Mouse (Mus musculus) forebrain, postnatal 0 days (tissue): ENCODE measurements around the gene Hdhd3. TPM values are rescaled to one million over a fixed set of nuclear protein-coding genes. Genes with fewer than 3 reads are reported as not detected.

Experiments
- ATAC-seq: fragments of 200-750 bp; cut with Nextera tagmentation; 2 replicates; pipeline ENCODE4 v1.8.0; 2017; ENCODE audit warnings: mild to moderate bottlenecking, moderate library complexity
- DNase-seq: peaks from one replicate; pipeline ENCODE4 v3.0.0-alpha.2; 2015
- H3K27ac ChIP-seq: fragments of 300-500 bp; sonication (generic); 2 replicates; pipeline ENCODE4 v1.5.1; 2014; ENCODE audit warnings: low read depth, mild to moderate bottlenecking, antibody characterized with exemption, low read length, moderate library complexity, mixed read lengths
- H3K27me3 ChIP-seq: fragments of 300-500 bp; sonication (generic); 2 replicates; pipeline ENCODE4 v1.6.1; 2014; ENCODE audit warnings: mild to moderate bottlenecking, low read length, mixed read lengths; ENCODE audit not compliant: insufficient read depth
- H3K36me3 ChIP-seq: fragments of 300-500 bp; sonication (generic); 2 replicates; pipeline ENCODE4 v1.6.1; 2014; ENCODE audit warnings: mild to moderate bottlenecking, moderate library complexity; ENCODE audit not compliant: insufficient read depth
- H3K4me1 ChIP-seq: fragments of 300-500 bp; sonication (generic); 2 replicates; pipeline ENCODE4 v1.6.1; 2014; ENCODE audit warnings: antibody characterized with exemption; ENCODE audit not compliant: insufficient read depth
- H3K4me2 ChIP-seq: fragments of 300-500 bp; sonication (generic); 2 replicates; pipeline ENCODE4 v1.6.1; 2014; ENCODE audit warnings: low read depth, mild to moderate bottlenecking, moderate library complexity
- H3K4me3 ChIP-seq: fragments of 300-500 bp; sonication (generic); 2 replicates; pipeline ENCODE4 v1.5.1; 2014; ENCODE audit warnings: low read depth, low read length, mixed read lengths
- H3K9ac ChIP-seq: fragments of 300-500 bp; sonication (generic); 2 replicates; pipeline ENCODE4 v1.6.1; 2014; ENCODE audit warnings: mild to moderate bottlenecking
- H3K9me3 ChIP-seq: fragments of 300-500 bp; sonication (generic); 2 replicates; pipeline ENCODE4 v1.6.1; 2016; ENCODE audit warnings: low read length
- CTCF ChIP-seq: sonication (generic); IDR thresholded peaks from 2 replicates; pipeline ENCODE4 v1.5.1; 2016; ENCODE audit warnings: antibody characterized with exemption, control low read depth, low read depth
- whole genome bisulfite sequencing: fragments of 180-500 bp; shearing (Covaris S2); extraction: QIAGEN DNeasy Blood & Tissue Kit; methylation state at CpG from one replicate; pipeline ENCODE4 v1.1.7; 2014; 5-methylcytosine and 5-hydroxymethylcytosine counted together
- polyA plus RNA-seq: library from polyadenylated mRNA; unstranded; fragments of >200 nt; fragmentation: Nextera tagmentation; extraction: Ambion mirVana; gene quantifications from 2 replicates; pipeline ENCODE4 v1.2.1, GENCODE M21; 2015
- total RNA-seq: library from RNA; depleted of rRNA; stranded (reverse); fragments of >200 nt; gene quantifications from 2 replicates; pipeline ENCODE4 v1.2.3, GENCODE M21; 2014; rRNA removed

Hdhd3 gene
- total and polyA plus RNA-seq, 2 experiments from 2014 or later = 3.5 to 4.6 TPM

- no peak overlapping the region for H3K9ac ChIP-seq
- H3K4me2 ChIP-seq = no peak overlapping the region
- H3K27me3 ChIP-seq = no peaks in the 10 kb centered on the region
- H3K9me3 ChIP-seq = no peaks in the 10 kb centered on the region
- no peaks in the 10 kb centered on the region for H3K4me1 ChIP-seq
- no peak overlapping the region for H3K4me3 ChIP-seq
- WGBS = 81% methylated on average over 2 of the region's 2 CpGs
- no peak for TF ChIP-seq CTCF
- ATAC-seq (no peak), DNase-seq (no peak)
- no peak overlapping the region for H3K27ac ChIP-seq
- peaks cover 6% of the 10 kb centered on the region; the same call in 1 of the 2 replicates for H3K36me3 ChIP-seq
Measured at GRCm38 (mm10) chr4:62463124-62463523, 40.1 kb downstream of the Hdhd3 start.

- Histone ChIP-seq H3K4me1 (no peaks in the 10 kb centered on the region), H3K27me3 (no peaks in the 10 kb centered on the region), H3K9ac (no peak overlapping the region), H3K4me2 (no peak overlapping the region), H3K9me3 (no peaks in the 10 kb centered on the region), H3K36me3 (peaks cover 11% of the 10 kb centered on the region), H3K27ac (no peak overlapping the region), H3K4me3 (no peak overlapping the region)
- 92% methylated on average over 8 of the region's 8 CpGs for WGBS
- DNase-seq (no peak), ATAC-seq (no peak)
- no peak for TF ChIP-seq CTCF
Measured at GRCm38 (mm10) chr4:62460348-62460747, 42.9 kb downstream of the Hdhd3 start.

- no peaks in the 10 kb centered on the region for H3K4me1 ChIP-seq
- DNase-seq (peak; percentile 68), ATAC-seq (peak; percentile 87)
- no peak overlapping the region for H3K27ac ChIP-seq
- no peaks in the 10 kb centered on the region for H3K9me3 ChIP-seq
- WGBS = 52% methylated on average over 3 of the region's 3 CpGs
- peaks cover 11% of the 10 kb centered on the region for H3K36me3 ChIP-seq
- no peaks in the 10 kb centered on the region for H3K27me3 ChIP-seq
- H3K9ac ChIP-seq = no peak overlapping the region
- no peak overlapping the region for H3K4me3 ChIP-seq
- TF ChIP-seq CTCF = no peak
- H3K4me2 ChIP-seq = no peak overlapping the region
Measured at GRCm38 (mm10) chr4:62459081-62459480, 44.2 kb downstream of the Hdhd3 start.

- H3K4me3 ChIP-seq = no peak overlapping the region
- peaks cover 6% of the 10 kb centered on the region; the same call in 1 of the 2 replicates for H3K36me3 ChIP-seq
- H3K27me3 ChIP-seq = no peaks in the 10 kb centered on the region
- H3K9me3 ChIP-seq = no peaks in the 10 kb centered on the region
- no peaks in the 10 kb centered on the region for H3K4me1 ChIP-seq
- 63% methylated on average over 5 of the region's 5 CpGs for WGBS
- 0 out of 2 replicates have a peak, but pooled peaks have one; percentile 16 for ATAC-seq
- peak; percentile 62 for TF ChIP-seq CTCF
- H3K4me2 ChIP-seq = no peak overlapping the region
- H3K9ac ChIP-seq = no peak overlapping the region
- peak; percentile 56 for DNase-seq
- H3K27ac ChIP-seq = no peak overlapping the region
Measured at GRCm38 (mm10) chr4:62454995-62455394, 48.3 kb downstream of the Hdhd3 start.

Other genes starting within 250 kb of the Hdhd3 start
- 11.3 and 15.8 TPM in 2 replicates for gene Slc31a2, start 240.9 kb downstream of the Hdhd3 start, total RNA-seq
- 5.3 and 10.9 TPM in 2 replicates for gene Slc31a2, start 240.9 kb downstream of the Hdhd3 start, polyA plus RNA-seq
- 34.0 and 43.3 TPM in 2 replicates for gene Fkbp15, start 142.9 kb downstream of the Hdhd3 start, total RNA-seq
- 14.3 and 19.1 TPM in 2 replicates for gene Fkbp15, start 142.9 kb downstream of the Hdhd3 start, polyA plus RNA-seq
- 15.2 and 16.2 TPM in 2 replicates for gene Slc31a1, start 142.7 kb downstream of the Hdhd3 start, total RNA-seq
- 30.4 and 39.9 TPM in 2 replicates for gene Slc31a1, start 142.7 kb downstream of the Hdhd3 start, polyA plus RNA-seq
- gene Cdc26, start 94.8 kb downstream of the Hdhd3 start, total RNA-seq = 51.1 and 79.4 TPM in 2 replicates
- gene Cdc26, start 94.8 kb downstream of the Hdhd3 start, polyA plus RNA-seq = 81.7 and 85.1 TPM in 2 replicates
- gene Prpf4, start 94.7 kb downstream of the Hdhd3 start, total RNA-seq = 17.2 and 20.2 TPM in 2 replicates
- gene Prpf4, start 94.7 kb downstream of the Hdhd3 start, polyA plus RNA-seq = 9.6 and 13.3 TPM in 2 replicates
- 1.3 TPM in 1 of 2 replicates, not detected in the other for gene Rnf183, start 68.2 kb downstream of the Hdhd3 start, total RNA-seq
- 0.31 and 0.43 TPM in 2 replicates for gene Rnf183, start 68.2 kb downstream of the Hdhd3 start, polyA plus RNA-seq
- 6.8 and 9.5 TPM in 2 replicates for gene Wdr31, start 32.6 kb downstream of the Hdhd3 start, total RNA-seq
- 12.6 and 20.0 TPM in 2 replicates for gene Wdr31, start 32.6 kb downstream of the Hdhd3 start, polyA plus RNA-seq
- 0.15 and 0.86 TPM in 2 replicates for gene Bspry, start 23.4 kb downstream of the Hdhd3 start, total RNA-seq
- gene Bspry, start 23.4 kb downstream of the Hdhd3 start, polyA plus RNA-seq = 0.31 and 0.51 TPM in 2 replicates
- gene Alad, start 16.5 kb upstream of the Hdhd3 start, total RNA-seq = 35.8 and 37.6 TPM in 2 replicates
- 74.7 and 74.9 TPM in 2 replicates for gene Alad, start 16.5 kb upstream of the Hdhd3 start, polyA plus RNA-seq
- gene Pole3, start 21.6 kb upstream of the Hdhd3 start, total RNA-seq = 29.1 and 36.6 TPM in 2 replicates
- gene Pole3, start 21.6 kb upstream of the Hdhd3 start, polyA plus RNA-seq = 52.2 and 68.3 TPM in 2 replicates
- gene 4933430I17Rik, start 21.9 kb upstream of the Hdhd3 start, total RNA-seq = 0.31 and 0.38 TPM in 2 replicates
- gene 4933430I17Rik, start 21.9 kb upstream of the Hdhd3 start, polyA plus RNA-seq = 0.50 and 0.72 TPM in 2 replicates
- gene Rgs3, start 56.4 kb upstream of the Hdhd3 start, total RNA-seq = 56.1 and 63.5 TPM in 2 replicates
- gene Rgs3, start 56.4 kb upstream of the Hdhd3 start, polyA plus RNA-seq = 34.7 and 47.3 TPM in 2 replicates